Mouse (Mus musculus) hindbrain, embryonic 16.5 days (tissue): ENCODE results near the gene Tcf23. TPM values are rescaled to one million over a fixed set of nuclear protein-coding genes. Genes with fewer than 3 reads are reported as not detected.
A peak's percentile ranks its signal among the peaks of the same experiment; 100 is the strongest.

Experiments used
- ATAC-seq: fragments of 200-750 bp; cut with Nextera tagmentation; 2 replicates; pipeline ENCODE4 v1.8.0; 2017; ENCODE audit warnings: moderate TSS enrichment, moderate library complexity
- H3K27ac ChIP-seq: fragments of 300-500 bp; sonication (generic); 2 replicates; pipeline ENCODE4 v1.5.1; 2014; ENCODE audit warnings: low read depth, mild to moderate bottlenecking, control low read depth, low read length, moderate library complexity
- H3K27me3 ChIP-seq: fragments of 300-500 bp; sonication (generic); replicated peaks from 2 replicates; pipeline ENCODE4 v1.6.1; 2014; ENCODE audit warnings: low read length; ENCODE audit not compliant: control insufficient read depth, insufficient read depth
- H3K36me3 ChIP-seq: fragments of 300-500 bp; sonication (generic); 2 replicates; pipeline ENCODE4 v1.6.1; 2014; ENCODE audit warnings: mild to moderate bottlenecking, low read length, moderate library complexity, mixed read lengths; ENCODE audit not compliant: control insufficient read depth, insufficient read depth
- H3K4me1 ChIP-seq: fragments of 300-500 bp; sonication (generic); 2 replicates; pipeline ENCODE4 v1.6.1; 2014; ENCODE audit warnings: low read depth, low read length; ENCODE audit not compliant: control insufficient read depth, insufficient read depth
- H3K4me2 ChIP-seq: fragments of 300-500 bp; sonication (generic); 2 replicates; pipeline ENCODE4 v1.6.1; 2014; ENCODE audit warnings: mild to moderate bottlenecking, low read length, control low read depth, moderate library complexity
- H3K4me3 ChIP-seq: fragments of 300-500 bp; sonication (generic); 2 replicates; pipeline ENCODE4 v1.5.1; 2014; ENCODE audit warnings: mild to moderate bottlenecking, low read length, control low read depth, moderate library complexity
- H3K9ac ChIP-seq: fragments of 300-500 bp; sonication (generic); 2 replicates; pipeline ENCODE4 v1.6.1; 2014; ENCODE audit warnings: low read depth, mild to moderate bottlenecking, control low read depth, low read length, moderate library complexity
- H3K9me3 ChIP-seq: fragments of 300-500 bp; sonication (generic); 2 replicates; pipeline ENCODE4 v1.6.1; 2014; ENCODE audit warnings: mild to moderate bottlenecking, low read length, moderate library complexity; ENCODE audit not compliant: control insufficient read depth
- WGBS: fragments of 180-500 bp; shearing (Covaris S2); extraction: QIAGEN DNeasy Blood & Tissue Kit; methylation state at CpG from one replicate; pipeline ENCODE4 v1.1.7; 2014; 5-methylcytosine and 5-hydroxymethylcytosine counted together
- polyA plus RNA-seq: library from polyadenylated mRNA; unstranded; fragments of >200 nt; fragmentation: Nextera tagmentation; extraction: Ambion mirVana; gene quantifications from 2 replicates; pipeline ENCODE4 v1.2.1, GENCODE M21; 2015

Gene Tcf23
- polyA plus RNA-seq, 1 experiment from 2014 or later = not detected

DNA sequence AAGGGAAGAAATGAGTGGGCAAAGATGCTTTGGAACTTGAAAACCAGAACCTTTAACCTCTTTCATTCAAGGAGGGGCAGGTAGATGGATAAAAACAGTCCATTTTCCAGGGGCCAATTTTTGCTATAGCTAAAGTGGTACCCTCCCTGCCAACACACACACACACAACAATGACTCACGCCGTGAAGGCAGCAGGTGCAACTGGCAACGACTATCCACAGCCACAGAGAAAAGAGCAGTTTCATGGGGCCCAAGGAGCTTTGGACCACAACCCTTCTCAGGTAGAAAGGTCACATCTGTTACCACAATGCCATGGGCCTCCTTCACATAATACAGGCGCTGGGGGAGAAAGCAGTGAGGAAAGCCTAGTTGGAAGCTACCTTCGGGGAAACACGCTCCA is 12.7 kb upstream of the Tcf23 start:
- Histone ChIP-seq H3K27ac (no peak overlapping the region), H3K9me3 (no peaks in the 10 kb centered on the region), H3K9ac (no peak overlapping the region), H3K4me1 (peaks cover 22% of the 10 kb centered on the region), H3K36me3 (peaks cover 31% of the 10 kb centered on the region), H3K4me2 (no peak overlapping the region), H3K4me3 (no peak overlapping the region), H3K27me3 (no peaks in the 10 kb centered on the region)
- ATAC-seq = no peak
- 94% methylated on average over 6 of the region's 6 CpGs for WGBS

DNA sequence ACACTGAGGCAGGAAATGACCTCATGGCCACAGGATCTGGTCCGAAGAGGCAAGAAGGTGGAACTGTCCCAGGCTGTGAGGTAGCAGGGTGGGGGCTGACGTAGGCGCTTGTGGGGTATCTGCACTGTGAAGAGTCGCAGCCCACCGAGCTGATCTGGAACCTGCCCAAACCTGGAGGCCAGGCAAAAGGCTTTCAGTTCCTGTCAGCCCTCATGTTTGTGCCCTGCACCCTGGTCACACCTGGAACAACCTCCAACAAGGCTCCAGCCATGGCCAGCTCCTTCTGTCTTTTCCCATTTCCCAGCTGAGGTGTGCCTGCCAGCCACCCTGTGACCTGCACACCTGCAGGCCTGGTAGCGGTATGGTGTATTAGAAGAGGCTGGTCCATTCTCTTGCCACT is 10.6 kb upstream of the Tcf23 start:
- H3K27me3 ChIP-seq = no peaks in the 10 kb centered on the region
- no peak for ATAC-seq
- H3K4me3 ChIP-seq = no peak overlapping the region
- peaks cover 21% of the 10 kb centered on the region for H3K4me1 ChIP-seq
- WGBS = 95% methylated on average over 6 of the region's 6 CpGs
- H3K36me3 ChIP-seq = peaks cover 29% of the 10 kb centered on the region
- no peak overlapping the region for H3K27ac ChIP-seq
- H3K9ac ChIP-seq = no peak overlapping the region
- H3K4me2 ChIP-seq = no peak overlapping the region
- no peaks in the 10 kb centered on the region for H3K9me3 ChIP-seq

DNA sequence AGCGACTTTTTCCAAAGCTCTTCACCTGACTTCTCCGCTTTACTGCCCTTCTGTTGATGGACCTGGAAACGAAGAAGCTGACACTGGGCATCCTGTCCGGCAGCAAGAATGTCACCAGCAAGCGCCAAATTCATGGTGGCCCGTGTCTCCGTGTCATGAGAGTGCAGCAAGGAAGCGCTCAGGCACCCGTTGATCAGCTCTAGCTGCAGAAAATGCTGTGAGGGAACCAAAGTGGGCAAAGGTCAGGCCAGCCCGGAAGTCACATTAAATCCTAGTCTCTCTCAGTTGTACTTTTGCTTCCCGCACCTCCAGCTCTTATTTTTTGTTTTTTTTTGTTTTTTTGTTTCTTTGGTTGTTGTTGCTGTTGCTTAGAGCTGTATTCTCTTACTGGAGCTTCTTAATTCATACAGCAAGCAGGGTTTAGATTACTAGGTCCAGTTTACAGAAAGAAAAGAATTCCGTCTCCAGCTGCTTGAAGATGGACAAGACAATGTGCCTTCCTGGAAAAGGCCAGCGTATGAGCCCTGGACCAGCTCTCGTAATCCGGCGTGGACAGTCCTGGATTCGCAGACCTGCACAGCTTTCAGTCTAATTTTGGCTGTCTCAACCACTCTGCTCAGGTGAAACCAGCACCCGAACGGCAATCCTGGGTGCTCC is 9.1 kb upstream of the Tcf23 start:
- peak overlapping the region; percentile 71 for H3K4me2 ChIP-seq
- H3K27me3 ChIP-seq = no peaks in the 10 kb centered on the region
- 36% methylated on average over 19 of the region's 19 CpGs for WGBS
- H3K4me1 ChIP-seq = peaks cover 21% of the 10 kb centered on the region
- H3K4me3 ChIP-seq = peak overlapping the region; percentile 48
- H3K36me3 ChIP-seq = peaks cover 21% of the 10 kb centered on the region
- peak overlapping the region; percentile 83 for H3K27ac ChIP-seq
- H3K9ac ChIP-seq = peak overlapping the region; percentile 89
- ATAC-seq = no peak
- H3K9me3 ChIP-seq = no peaks in the 10 kb centered on the region

DNA sequence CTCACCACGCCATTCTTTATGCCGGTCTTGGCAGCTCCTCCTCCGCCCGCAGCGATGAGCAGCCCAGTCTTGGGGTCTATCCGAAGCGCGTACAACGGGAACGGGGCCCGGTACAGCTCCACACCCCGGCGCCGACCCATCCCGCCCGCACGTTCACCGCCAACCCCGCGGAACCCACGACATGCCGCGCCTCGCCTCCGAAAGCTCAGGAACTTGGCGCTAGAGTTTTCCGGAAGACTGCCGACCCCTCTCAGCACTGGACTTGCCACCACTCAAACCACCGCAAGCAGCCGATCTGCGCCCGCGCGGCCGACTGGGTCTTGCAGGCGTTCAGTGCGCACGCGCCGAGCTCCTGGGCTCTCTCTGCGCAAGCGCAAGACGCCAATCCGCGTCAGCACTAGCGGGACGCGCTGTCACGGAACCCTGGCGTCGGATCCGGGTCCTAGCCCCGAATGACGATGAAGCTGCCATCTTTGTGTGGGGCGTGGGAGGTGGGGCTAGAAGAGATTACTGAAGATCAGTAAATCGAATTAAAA is 8.4 kb upstream of the Tcf23 start, which contains the start of gene Preb:
TSS of gene Preb (minus strand) at position 396 of the 536 bp plus-strand sequence.
- no peaks in the 10 kb centered on the region for H3K9me3 ChIP-seq
- H3K4me1 ChIP-seq = peaks cover 21% of the 10 kb centered on the region
- H3K4me2 ChIP-seq = peak within 1 kb of the TSS; percentile 71
- H3K27ac ChIP-seq = peak within 1 kb of the TSS; percentile 83
- ATAC-seq = peak; percentile 98
- H3K4me3 ChIP-seq = peak within 1 kb of the TSS; percentile 48
- H3K27me3 ChIP-seq = no peaks in the 10 kb centered on the region
- H3K36me3 ChIP-seq = peaks cover 17% of the 10 kb centered on the region
- H3K9ac ChIP-seq = peak within 1 kb of the TSS; percentile 89
- under 1% methylated on average over 56 of the region's 56 CpGs for WGBS

DNA sequence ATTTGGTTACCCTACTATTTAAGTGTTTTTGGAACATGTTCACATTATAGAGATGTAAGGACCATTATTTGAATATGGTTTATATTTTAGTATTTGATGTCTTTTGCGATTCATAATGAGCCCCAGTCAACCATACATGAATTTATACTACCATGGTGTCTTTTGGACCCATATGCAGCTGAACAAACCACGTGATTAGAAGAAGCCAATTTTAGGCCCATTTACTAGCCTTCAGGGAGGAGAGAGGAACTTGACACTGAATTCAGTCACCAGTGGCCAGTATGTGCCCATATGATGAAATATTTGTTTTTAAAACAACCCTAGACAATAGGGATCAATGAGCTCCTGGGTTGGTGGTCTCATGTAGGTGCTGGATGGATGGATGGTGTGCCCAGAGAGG is 7.6 kb upstream of the Tcf23 start:
- Histone ChIP-seq H3K27ac (peak overlapping the region; percentile 74), H3K9ac (peak overlapping the region; percentile 63), H3K4me3 (peak overlapping the region; percentile 48; the same call in 1 of the 2 replicates)

DNA sequence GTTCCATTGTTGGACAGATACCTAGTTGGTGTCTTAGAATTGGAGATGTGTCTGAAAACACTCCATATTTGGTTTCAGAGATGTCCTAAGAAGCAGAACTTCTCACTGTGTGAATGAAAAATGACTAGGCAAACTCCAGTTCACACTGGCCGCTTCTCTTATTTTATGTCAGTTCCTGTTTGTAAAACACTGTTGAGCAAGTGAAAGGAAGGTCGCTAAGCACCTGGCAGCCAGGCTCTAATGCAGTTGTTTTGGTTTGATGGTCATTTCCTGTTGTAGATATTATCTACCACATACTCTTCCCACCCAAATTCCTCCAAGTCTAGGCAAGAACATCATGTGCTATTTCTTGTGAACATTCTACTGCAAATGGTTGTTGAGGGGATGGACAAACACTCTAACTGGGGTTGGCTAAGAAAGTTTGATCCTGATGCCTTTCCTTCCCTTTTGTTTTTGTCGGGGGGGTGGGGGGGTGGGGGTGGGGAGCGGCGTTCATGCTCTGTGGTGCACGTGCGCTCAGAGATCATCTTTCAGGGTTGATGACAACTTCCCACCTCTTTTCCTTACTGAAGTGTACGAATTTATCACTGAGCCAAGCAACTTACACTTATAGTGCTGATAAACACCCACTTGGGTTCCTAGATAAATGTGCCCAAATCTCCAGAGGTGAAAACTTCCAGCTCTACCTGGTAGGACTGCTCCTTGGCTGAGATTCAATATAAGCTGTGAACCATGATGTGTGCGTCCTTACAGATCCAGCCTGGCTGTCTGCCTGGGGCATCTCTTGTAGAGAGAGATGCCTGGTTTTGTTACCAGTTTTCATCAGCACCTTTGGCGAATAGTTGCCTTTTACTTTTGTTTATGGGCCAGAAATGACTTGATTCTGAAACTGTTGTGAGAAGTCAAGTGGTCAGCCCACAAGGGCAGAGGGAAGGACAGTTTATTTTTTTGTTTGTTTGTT is 6.6 kb upstream of the Tcf23 start:
- Histone ChIP-seq H3K27me3 (no peaks in the 10 kb centered on the region), H3K27ac (no peak overlapping the region), H3K4me2 (no peak overlapping the region), H3K4me1 (peaks cover 21% of the 10 kb centered on the region), H3K9ac (no peak overlapping the region), H3K4me3 (no peak overlapping the region), H3K9me3 (no peaks in the 10 kb centered on the region), H3K36me3 (peaks cover 7% of the 10 kb centered on the region; the same call in 1 of the 2 replicates)
- no peak for ATAC-seq
- WGBS = 82% methylated on average over 10 of the region's 10 CpGs

More for the DNA sequence above, 7.6 kb upstream of the Tcf23 start:
- 92% methylated on average over 2 of the region's 2 CpGs for WGBS
- peaks cover 9% of the 10 kb centered on the region for H3K36me3 ChIP-seq
- no peaks in the 10 kb centered on the region for H3K27me3 ChIP-seq
- peaks cover 21% of the 10 kb centered on the region for H3K4me1 ChIP-seq
- peak overlapping the region; percentile 71 for H3K4me2 ChIP-seq
- no peak for ATAC-seq
- H3K9me3 ChIP-seq = no peaks in the 10 kb centered on the region

DNA sequence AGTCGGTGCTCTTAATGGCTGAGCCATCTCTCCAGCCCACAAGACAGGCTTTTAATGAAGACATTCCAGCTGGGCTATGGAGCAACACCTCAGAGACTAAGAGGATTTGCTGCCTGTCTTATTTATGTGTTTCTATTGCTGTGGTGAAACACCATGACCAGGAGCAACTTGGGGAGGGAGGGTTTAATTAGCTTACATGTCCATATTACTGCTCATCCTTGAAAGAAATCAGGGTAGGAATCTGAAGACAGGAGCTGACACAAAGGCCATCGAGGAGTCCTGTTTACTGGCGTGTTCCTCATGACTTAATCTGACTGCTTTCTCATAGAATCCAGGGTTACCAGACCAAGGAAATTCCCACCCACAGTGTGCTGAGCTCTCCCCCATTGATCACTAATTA is 4.5 kb upstream of the Tcf23 start:
- H3K27me3 ChIP-seq = no peaks in the 10 kb centered on the region
- H3K36me3 ChIP-seq = no peaks in the 10 kb centered on the region
- H3K4me2 ChIP-seq = no peak overlapping the region
- H3K9ac ChIP-seq = no peak overlapping the region
- peaks cover 6% of the 10 kb centered on the region for H3K4me1 ChIP-seq
- H3K27ac ChIP-seq = no peak overlapping the region
- H3K4me3 ChIP-seq = no peak overlapping the region
- H3K9me3 ChIP-seq = no peaks in the 10 kb centered on the region
- ATAC-seq = no peak
- 57% methylated on average over 3 of the region's 3 CpGs for WGBS

DNA sequence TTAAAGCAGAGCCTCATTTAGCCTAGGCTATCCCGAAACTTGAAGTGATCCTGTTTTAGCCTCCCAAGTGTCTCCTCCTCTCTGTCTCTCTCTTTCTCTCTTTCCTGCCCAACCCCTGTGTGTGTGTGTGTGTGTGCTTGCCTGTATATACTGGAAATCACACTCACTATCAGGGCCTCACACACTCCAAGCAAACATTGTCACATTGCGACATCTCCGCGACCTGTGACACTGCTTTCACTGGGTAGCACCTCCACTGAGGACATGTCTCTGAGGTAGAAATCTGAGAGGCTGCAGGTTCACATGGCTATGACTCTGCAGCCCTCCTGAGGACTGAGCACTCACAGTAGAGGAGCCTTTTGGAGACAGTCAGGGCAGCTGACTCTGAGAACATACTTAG is 2.3 kb upstream of the Tcf23 start:
- Histone ChIP-seq H3K36me3 (no peaks in the 10 kb centered on the region), H3K4me1 (no peaks in the 10 kb centered on the region), H3K9ac (no peak overlapping the region), H3K9me3 (no peaks in the 10 kb centered on the region), H3K27me3 (no peaks in the 10 kb centered on the region), H3K4me3 (no peak overlapping the region), H3K27ac (no peak overlapping the region), H3K4me2 (no peak overlapping the region)
- ATAC-seq = no peak
- WGBS = 87% methylated on average over 4 of the region's 4 CpGs

DNA sequence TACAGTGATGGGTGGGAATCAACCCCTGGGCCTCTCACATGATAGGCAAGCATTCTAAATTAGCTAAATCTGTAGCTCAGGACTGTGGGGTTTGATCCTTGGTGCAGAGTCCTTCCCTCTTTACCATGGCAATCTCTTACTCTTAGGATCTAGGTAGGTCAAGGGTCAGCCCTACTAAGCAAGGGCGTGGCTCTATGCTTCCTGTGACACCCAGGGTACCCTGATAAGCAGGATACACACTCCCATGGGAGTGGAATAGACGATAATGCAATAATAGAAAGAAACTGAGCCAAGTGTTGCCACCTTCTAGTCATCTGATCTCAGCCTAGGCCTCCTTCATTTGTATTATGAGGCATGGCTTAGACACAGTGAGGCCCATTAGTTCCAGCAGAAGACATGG is 978 bp downstream of the Tcf23 start:
- H3K4me2 ChIP-seq = no peak overlapping the region
- ATAC-seq = no peak
- 84% methylated on average over 2 of the region's 2 CpGs for WGBS
- H3K9ac ChIP-seq = no peak overlapping the region
- H3K4me3 ChIP-seq = no peak overlapping the region
- H3K9me3 ChIP-seq = no peaks in the 10 kb centered on the region
- no peak overlapping the region for H3K27ac ChIP-seq
- H3K4me1 ChIP-seq = no peaks in the 10 kb centered on the region
- H3K36me3 ChIP-seq = no peaks in the 10 kb centered on the region
- H3K27me3 ChIP-seq = no peaks in the 10 kb centered on the region
